Mouse (Mus musculus): ENCODE results near the gene Slc24a4. TPM values are rescaled to one million over a fixed set of nuclear protein-coding genes. Genes with fewer than 3 reads are reported as not detected.
A peak's percentile ranks its signal among the peaks of the same experiment; 100 is the strongest.

Gene Slc24a4
- 0.19 and 0.26 TPM in 2 replicates for polyA plus RNA-seq (2014; fragmentation: Nextera tagmentation; extraction: Ambion mirVana)

- under 1% methylated on average over 31 of the region's 34 CpGs for WGBS
Observed at GRCm38 (mm10) chr12:102128081-102128790, at the start of gene Slc24a4. Gene Slc24a4 (plus strand): TSS chr12:102128733.

GRCm38 (mm10) chr12:102082648-102083425 is 45.7 kb upstream of the Slc24a4 start:
- WGBS: 82% methylated on average over 13 of the region's 13 CpGs
- Histone ChIP-seq H3K27me3 (ENCODE audit: control insufficient read depth, insufficient read depth, low read length) (no peaks in the 10 kb centered on the region), H3K27ac (ENCODE audit: low read depth, low read length) (no peak overlapping the region), H3K9ac (ENCODE audit: low read length) (no peak overlapping the region), H3K4me2 (no peak overlapping the region), H3K9me3 (ENCODE audit: control insufficient read depth, low read length) (no peaks in the 10 kb centered on the region), H3K4me1 (ENCODE audit: control insufficient read depth, insufficient read depth, low read length) (no peaks in the 10 kb centered on the region), H3K4me3 (ENCODE audit: low read depth, low read length) (no peak overlapping the region), H3K36me3 (ENCODE audit: control insufficient read depth, insufficient read depth, low read length) (no peaks in the 10 kb centered on the region)
- peak; percentile 37 for DNase-seq (ENCODE audit: low spot score, missing footprints)
- no peak for ATAC-seq (ENCODE audit: low FRiP score)

More at GRCm38 (mm10) chr12:102128081-102128790, at the start of gene Slc24a4:
- H3K27me3 ChIP-seq (ENCODE audit: control insufficient read depth, insufficient read depth, low read length): peaks cover 39% of the 10 kb centered on the region
- DNase-seq (ENCODE audit: low spot score, missing footprints): peak; percentile 92
- H3K4me1 ChIP-seq (ENCODE audit: control insufficient read depth, insufficient read depth, low read length): peaks cover 14% of the 10 kb centered on the region
- peak within 1 kb of the TSS; percentile 65 for H3K4me2 ChIP-seq
- H3K27ac ChIP-seq (ENCODE audit: low read depth, low read length): no peak within 1 kb of the TSS
- H3K36me3 ChIP-seq (ENCODE audit: control insufficient read depth, insufficient read depth, low read length): no peaks in the 10 kb centered on the region
- peak within 1 kb of the TSS; percentile 30 for H3K4me3 ChIP-seq (ENCODE audit: low read depth, low read length)
- H3K9me3 ChIP-seq (ENCODE audit: control insufficient read depth, low read length): no peaks in the 10 kb centered on the region
- H3K9ac ChIP-seq (ENCODE audit: low read length): peak within 1 kb of the TSS; percentile 39
- ATAC-seq (ENCODE audit: low FRiP score): peak; percentile 65

- H3K36me3 ChIP-seq (ENCODE audit: control insufficient read depth, insufficient read depth, low read length): no peaks in the 10 kb centered on the region
- WGBS: 89% methylated on average over 1 of the region's 1 CpGs
Observed at GRCm38 (mm10) chr12:102090535-102090934, 38.0 kb upstream of the Slc24a4 start.

GRCm38 (mm10) chr12:102092342-102093094 is 36.0 kb upstream of the Slc24a4 start:
- 88% methylated on average over 15 of the region's 15 CpGs for WGBS
- Histone ChIP-seq H3K36me3 (ENCODE audit: control insufficient read depth, insufficient read depth, low read length) (no peaks in the 10 kb centered on the region), H3K27me3 (ENCODE audit: control insufficient read depth, insufficient read depth, low read length) (no peaks in the 10 kb centered on the region), H3K9ac (ENCODE audit: low read length) (no peak overlapping the region), H3K4me1 (ENCODE audit: control insufficient read depth, insufficient read depth, low read length) (no peaks in the 10 kb centered on the region), H3K27ac (ENCODE audit: low read depth, low read length) (no peak overlapping the region), H3K9me3 (ENCODE audit: control insufficient read depth, low read length) (no peaks in the 10 kb centered on the region), H3K4me3 (ENCODE audit: low read depth, low read length) (no peak overlapping the region), H3K4me2 (no peak overlapping the region)
- no peak for ATAC-seq (ENCODE audit: low FRiP score)
- DNase-seq (ENCODE audit: low spot score, missing footprints): no peak

More at GRCm38 (mm10) chr12:102090535-102090934, 38.0 kb upstream of the Slc24a4 start:
- Histone ChIP-seq H3K4me1 (ENCODE audit: control insufficient read depth, insufficient read depth, low read length) (no peaks in the 10 kb centered on the region), H3K4me2 (no peak overlapping the region), H3K27me3 (ENCODE audit: control insufficient read depth, insufficient read depth, low read length) (no peaks in the 10 kb centered on the region), H3K9ac (ENCODE audit: low read length) (no peak overlapping the region), H3K9me3 (ENCODE audit: control insufficient read depth, low read length) (no peaks in the 10 kb centered on the region), H3K27ac (ENCODE audit: low read depth, low read length) (no peak overlapping the region), H3K4me3 (ENCODE audit: low read depth, low read length) (no peak overlapping the region)
- DNase-seq (ENCODE audit: low spot score, missing footprints) (peak; percentile 21), ATAC-seq (ENCODE audit: low FRiP score) (no peak)

- WGBS: 12% methylated on average over 1 of the region's 1 CpGs
- DNase-seq (ENCODE audit: low spot score, missing footprints) (no peak), ATAC-seq (ENCODE audit: low FRiP score) (no peak)
Observed at GRCm38 (mm10) chr12:102105990-102106389, 22.5 kb upstream of the Slc24a4 start.

GRCm38 (mm10) chr12:102108851-102109250 is 19.7 kb upstream of the Slc24a4 start:
- H3K27me3 ChIP-seq (ENCODE audit: control insufficient read depth, insufficient read depth, low read length): no peaks in the 10 kb centered on the region
- H3K36me3 ChIP-seq (ENCODE audit: control insufficient read depth, insufficient read depth, low read length): no peaks in the 10 kb centered on the region
- DNase-seq (ENCODE audit: low spot score, missing footprints) (no peak), ATAC-seq (ENCODE audit: low FRiP score) (no peak)
- no peak overlapping the region for H3K4me3 ChIP-seq (ENCODE audit: low read depth, low read length)
- no peak overlapping the region for H3K9ac ChIP-seq (ENCODE audit: low read length)
- no peaks in the 10 kb centered on the region for H3K9me3 ChIP-seq (ENCODE audit: control insufficient read depth, low read length)
- H3K4me2 ChIP-seq: no peak overlapping the region
- H3K4me1 ChIP-seq (ENCODE audit: control insufficient read depth, insufficient read depth, low read length): no peaks in the 10 kb centered on the region; the same call in none of the 2 replicates
- no peak overlapping the region for H3K27ac ChIP-seq (ENCODE audit: low read depth, low read length)

More at GRCm38 (mm10) chr12:102105990-102106389, 22.5 kb upstream of the Slc24a4 start:
- Histone ChIP-seq H3K9me3 (ENCODE audit: control insufficient read depth, low read length) (no peaks in the 10 kb centered on the region), H3K4me1 (ENCODE audit: control insufficient read depth, insufficient read depth, low read length) (no peaks in the 10 kb centered on the region; the same call in 1 of the 2 replicates), H3K9ac (ENCODE audit: low read length) (no peak overlapping the region), H3K4me3 (ENCODE audit: low read depth, low read length) (no peak overlapping the region), H3K27ac (ENCODE audit: low read depth, low read length) (no peak overlapping the region), H3K4me2 (no peak overlapping the region), H3K36me3 (ENCODE audit: control insufficient read depth, insufficient read depth, low read length) (no peaks in the 10 kb centered on the region), H3K27me3 (ENCODE audit: control insufficient read depth, insufficient read depth, low read length) (no peaks in the 10 kb centered on the region)

GRCm38 (mm10) chr12:102112491-102112890 is 16.0 kb upstream of the Slc24a4 start:
- H3K9me3 ChIP-seq (ENCODE audit: control insufficient read depth, low read length): no peaks in the 10 kb centered on the region
- H3K4me2 ChIP-seq: no peak overlapping the region
- H3K36me3 ChIP-seq (ENCODE audit: control insufficient read depth, insufficient read depth, low read length): no peaks in the 10 kb centered on the region
- DNase-seq (ENCODE audit: low spot score, missing footprints) (no peak), ATAC-seq (ENCODE audit: low FRiP score) (peak; percentile 27; the same call in 1 of the 2 replicates)
- no peaks in the 10 kb centered on the region; the same call in 1 of the 2 replicates for H3K4me1 ChIP-seq (ENCODE audit: control insufficient read depth, insufficient read depth, low read length)
- 58% methylated on average over 4 of the region's 4 CpGs for WGBS
- no peak overlapping the region for H3K4me3 ChIP-seq (ENCODE audit: low read depth, low read length)
- H3K9ac ChIP-seq (ENCODE audit: low read length): no peak overlapping the region
- H3K27me3 ChIP-seq (ENCODE audit: control insufficient read depth, insufficient read depth, low read length): no peaks in the 10 kb centered on the region
- no peak overlapping the region for H3K27ac ChIP-seq (ENCODE audit: low read depth, low read length)

GRCm38 (mm10) chr12:102112901-102113300 is 15.6 kb upstream of the Slc24a4 start:
- WGBS: 62% methylated on average over 7 of the region's 7 CpGs
- Histone ChIP-seq H3K4me1 (ENCODE audit: control insufficient read depth, insufficient read depth, low read length) (no peaks in the 10 kb centered on the region; the same call in 1 of the 2 replicates), H3K36me3 (ENCODE audit: control insufficient read depth, insufficient read depth, low read length) (no peaks in the 10 kb centered on the region), H3K27me3 (ENCODE audit: control insufficient read depth, insufficient read depth, low read length) (no peaks in the 10 kb centered on the region), H3K4me3 (ENCODE audit: low read depth, low read length) (no peak overlapping the region), H3K27ac (ENCODE audit: low read depth, low read length) (no peak overlapping the region), H3K4me2 (no peak overlapping the region), H3K9ac (ENCODE audit: low read length) (no peak overlapping the region), H3K9me3 (ENCODE audit: control insufficient read depth, low read length) (no peaks in the 10 kb centered on the region)
- DNase-seq (ENCODE audit: low spot score, missing footprints) (peak; percentile 80), ATAC-seq (ENCODE audit: low FRiP score) (no peak)
